Mouse (Mus musculus) MEL (cell line): ENCODE measurements around the gene Mpz. TPM values are rescaled to one million over a fixed set of nuclear protein-coding genes. Genes with fewer than 3 reads are reported as not detected.

Experiments used
- DNase-seq: peaks from one replicate; pipeline ENCODE4 v3.0.0; 2011; ENCODE audit warnings: low read depth, low spot score
- H3K27ac ChIP-seq: 2 replicates; pipeline ENCODE4 v1.5.1; 2012; ENCODE audit warnings: low read depth, mild to moderate bottlenecking, control low read depth, low read length, moderate library complexity; ENCODE audit not compliant: control insufficient read depth
- H3K27me3 ChIP-seq, 2 experiments: fragments of 150-350 bp in 1 of 2; sonication (generic) in 1 of 2; 2 replicates each; pipeline ENCODE4 v1.6.1; 2012; ENCODE audit warnings: low read length in 2 of 2, mild to moderate bottlenecking in 2 of 2, improper control_type of control experiment in 1 of 2, moderate library complexity in 1 of 2; ENCODE audit not compliant: insufficient read depth in 2 of 2, control insufficient read depth in 1 of 2
- H3K36me3 ChIP-seq, 2 experiments: 2 replicates each; pipeline ENCODE4 v1.6.1; 2012 to 2014; ENCODE audit warnings: low read length in 2 of 2, improper control_type of control experiment in 1 of 2, inconsistent platforms in 1 of 2, mild to moderate bottlenecking in 1 of 2; ENCODE audit not compliant: insufficient read depth in 2 of 2, control insufficient read depth in 1 of 2
- H3K4me1 ChIP-seq, 2 experiments: fragments of 150-350 bp in 1 of 2; sonication (generic) in 1 of 2; 2 replicates each; pipeline ENCODE4 v1.6.1; 2012; ENCODE audit warnings: low read length in 2 of 2, improper control_type of control experiment in 1 of 2, mild to moderate bottlenecking in 1 of 2; ENCODE audit not compliant: insufficient read depth in 2 of 2, control insufficient read depth in 1 of 2
- H3K4me3 ChIP-seq, 2 experiments: fragments of 150-350 bp in 1 of 2; sonication (generic) in 1 of 2; 2 replicates each; pipeline ENCODE4 v1.5.1; 2012; ENCODE audit warnings: low read depth in 2 of 2, low read length in 2 of 2, mild to moderate bottlenecking in 2 of 2, moderate library complexity in 2 of 2, control low read depth in 1 of 2, improper control_type of control experiment in 1 of 2; ENCODE audit not compliant: control insufficient read depth in 1 of 2, insufficient read depth in 1 of 2
- H3K79me2 ChIP-seq: 2 replicates; pipeline ENCODE4 v1.6.1; 2012; ENCODE audit warnings: mild to moderate bottlenecking, low read length, moderate library complexity; ENCODE audit not compliant: control insufficient read depth, poor library complexity, insufficient read depth
- H3K9ac ChIP-seq: 2 replicates; pipeline ENCODE4 v1.6.1; 2012; ENCODE audit warnings: low read depth, mild to moderate bottlenecking, control low read depth, low read length, moderate library complexity; ENCODE audit not compliant: control insufficient read depth, poor library complexity, severe bottlenecking
- H3K9me3 ChIP-seq: fragments of 150-350 bp; sonication (generic); replicated peaks from 2 replicates; pipeline ENCODE4 v1.6.1; 2012; ENCODE audit warnings: mild to moderate bottlenecking, low read length, improper control_type of control experiment, moderate library complexity; ENCODE audit not compliant: insufficient read depth
- BHLHE40 ChIP-seq: IDR thresholded peaks from 2 replicates; pipeline ENCODE4 v1.6.1; 2012; ENCODE audit warnings: low read depth, mild to moderate bottlenecking, inconsistent platforms, low read length, improper control_type of control experiment, borderline replicate concordance
- CHD1 ChIP-seq: IDR thresholded peaks from 2 replicates; pipeline ENCODE4 v1.6.1; 2012; ENCODE audit warnings: low read depth, mild to moderate bottlenecking, inconsistent platforms, low read length, improper control_type of control experiment
- CTCF ChIP-seq, 3 experiments: IDR thresholded peaks in 2 of 3; conservative IDR thresholded peaks in 1 of 3; 2 replicates each; pipeline ENCODE4 v1.5.1; 2011 to 2012; ENCODE audit warnings: low read length in 3 of 3, low read depth in 2 of 3, mild to moderate bottlenecking in 2 of 3, improper control_type of control experiment in 1 of 3, inconsistent platforms in 1 of 3, mixed read lengths in 1 of 3, moderate library complexity in 1 of 3; ENCODE audit not compliant: control insufficient read depth in 1 of 3, insufficient read depth in 1 of 3, poor library complexity in 1 of 3, severe bottlenecking in 1 of 3
- E2F4 ChIP-seq: IDR thresholded peaks from 2 replicates; pipeline ENCODE4 v1.6.1; 2011; ENCODE audit warnings: low read depth, low read length, improper control_type of control experiment, borderline replicate concordance
- GATA1 ChIP-seq: IDR thresholded peaks from 2 replicates; pipeline ENCODE4 v1.6.1; 2011; ENCODE audit warnings: low read depth, low read length, improper control_type of control experiment
- HCFC1 ChIP-seq: IDR thresholded peaks from 2 replicates; pipeline ENCODE4 v1.6.1; 2012; ENCODE audit warnings: low read depth, mild to moderate bottlenecking, inconsistent platforms, low read length, improper control_type of control experiment, moderate library complexity
- JUND ChIP-seq: IDR thresholded peaks from 2 replicates; pipeline ENCODE4 v1.6.1; 2011; ENCODE audit warnings: low read depth, mild to moderate bottlenecking, improper control_type of control experiment, low read length
- MAFK ChIP-seq: IDR thresholded peaks from 2 replicates; pipeline ENCODE4 v1.6.1; 2011; ENCODE audit warnings: low read depth, mild to moderate bottlenecking, low read length, improper control_type of control experiment, borderline replicate concordance
- MEF2A ChIP-seq: IDR thresholded peaks from 2 replicates; pipeline ENCODE4 v1.6.1; 2014; ENCODE audit warnings: low read depth, mild to moderate bottlenecking, inconsistent platforms, low read length, improper control_type of control experiment; ENCODE audit not compliant: poor library complexity, insufficient replicate concordance, severe bottlenecking; ENCODE audit errors: extremely low read depth
- MXI1 ChIP-seq: IDR thresholded peaks from 2 replicates; pipeline ENCODE4 v1.6.1; 2011; ENCODE audit warnings: mild to moderate bottlenecking, low read depth, low read length, improper control_type of control experiment
- MYB ChIP-seq: IDR thresholded peaks from 2 replicates; pipeline ENCODE4 v1.6.1; 2011; ENCODE audit warnings: mild to moderate bottlenecking, low read depth, low read length, improper control_type of control experiment
- NRF1 ChIP-seq: IDR thresholded peaks from 2 replicates; pipeline ENCODE4 v1.6.1; 2014; ENCODE audit warnings: low read depth, mild to moderate bottlenecking, inconsistent platforms, low read length, improper control_type of control experiment, moderate library complexity; ENCODE audit not compliant: poor library complexity, insufficient read depth, severe bottlenecking
- POLR2A ChIP-seq, 2 experiments: IDR thresholded peaks; 2 replicates each; pipeline ENCODE4 v1.6.1; 2011 to 2012; ENCODE audit warnings: low read length in 2 of 2, mild to moderate bottlenecking in 2 of 2, control low read depth in 1 of 2, improper control_type of control experiment in 1 of 2, low read depth in 1 of 2, moderate library complexity in 1 of 2; ENCODE audit not compliant: control insufficient read depth in 1 of 2, insufficient read depth in 1 of 2, poor library complexity in 1 of 2
- POLR2AphosphoS5 ChIP-seq: IDR thresholded peaks from 2 replicates; pipeline ENCODE4 v1.6.1; 2012; ENCODE audit warnings: low read depth, borderline replicate concordance, mild to moderate bottlenecking, inconsistent platforms, low read length, moderate library complexity, mixed read lengths
- RAD21 ChIP-seq: IDR thresholded peaks from 2 replicates; pipeline ENCODE4 v1.6.1; 2011; ENCODE audit warnings: mild to moderate bottlenecking, low read depth, low read length, improper control_type of control experiment
- RCOR1 ChIP-seq: IDR thresholded peaks from 2 replicates; pipeline ENCODE4 v1.6.1; 2012; ENCODE audit warnings: low read depth, mild to moderate bottlenecking, inconsistent platforms, low read length, improper control_type of control experiment
- SIN3A ChIP-seq: IDR thresholded peaks from 2 replicates; pipeline ENCODE4 v1.6.1; 2012; ENCODE audit warnings: low read length, improper control_type of control experiment, inconsistent platforms
- TAL1 ChIP-seq: IDR thresholded peaks from 2 replicates; pipeline ENCODE4 v1.6.1; 2012; ENCODE audit warnings: mild to moderate bottlenecking, inconsistent platforms, low read length, moderate library complexity, mixed read lengths
- TBP ChIP-seq: IDR thresholded peaks from 2 replicates; pipeline ENCODE4 v1.8.0; 2011; ENCODE audit warnings: low read depth, low read length, improper control_type of control experiment
- USF2 ChIP-seq, 2 experiments: IDR thresholded peaks; 2 replicates each; pipeline ENCODE4 v1.6.1; 2011 to 2012; ENCODE audit warnings: improper control_type of control experiment in 2 of 2, low read length in 2 of 2, borderline replicate concordance in 1 of 2, inconsistent platforms in 1 of 2, low read depth in 1 of 2, mild to moderate bottlenecking in 1 of 2; ENCODE audit not compliant: insufficient read depth in 1 of 2
- ZC3H11A ChIP-seq: IDR thresholded peaks from 2 replicates; pipeline ENCODE4 v1.6.1; 2012; ENCODE audit warnings: low read depth, mild to moderate bottlenecking, inconsistent platforms, low read length, improper control_type of control experiment
- ZKSCAN1 ChIP-seq: IDR thresholded peaks from 2 replicates; pipeline ENCODE4 v1.6.1; 2012; ENCODE audit warnings: low read depth, mild to moderate bottlenecking, inconsistent platforms, low read length, improper control_type of control experiment, moderate library complexity
- ZMIZ1 ChIP-seq: IDR thresholded peaks from 2 replicates; pipeline ENCODE4 v1.6.1; 2012; ENCODE audit warnings: low read depth, mild to moderate bottlenecking, inconsistent platforms, low read length, improper control_type of control experiment, moderate library complexity
- ZNF384 ChIP-seq: IDR thresholded peaks from 2 replicates; pipeline ENCODE4 v1.6.1; 2012; ENCODE audit warnings: low read depth, mild to moderate bottlenecking, inconsistent platforms, low read length, improper control_type of control experiment
- polyA plus RNA-seq, 2 experiments: library from polyadenylated mRNA; stranded (reverse) in 1 of 2; unstranded in 1 of 2; fragments of >175 nt in 1 of 2; fragments of >200 nt in 1 of 2; gene quantifications; 2 replicates each; pipeline versions ENCODE4 v1.2.1 to v1.2.4; 2012; ENCODE audit warnings: low replicate concordance in 2 of 2, low read depth in 1 of 2; ENCODE audit not compliant: insufficient read length in 2 of 2, insufficient read depth in 1 of 2, missing spikeins in 1 of 2
- total RNA-seq: library from RNA; depleted of rRNA; stranded (reverse); fragments of 300-350 nt; gene quantifications from 2 replicates; pipeline ENCODE4 v1.2.3, GENCODE M21; 2012

The Mpz gene
- total and polyA plus RNA-seq, 3 experiments: 0.28 TPM; not detected in 2

GRCm38 (mm10) chr1:171119405-171119804 is 31.1 kb upstream of the Mpz start:
- H3K27me3 ChIP-seq: no peaks in the 10 kb centered on the region
- H3K9me3 ChIP-seq: no peaks in the 10 kb centered on the region
- no peak overlapping the region for H3K27ac ChIP-seq
- no peak overlapping the region for H3K4me3 ChIP-seq
- no peaks in the 10 kb centered on the region for H3K79me2 ChIP-seq
- no peak for DNase-seq
- H3K36me3 ChIP-seq: peaks cover 0 to 12% of the 10 kb centered on the region in 2 experiments; a peak in 2 of 4 replicates
- no peak for TF ChIP-seq JUND
- no peak for TF ChIP-seq POLR2A (IDR thresholded peaks at IDR 0.05; ENCODE audit: control insufficient read depth in 1 of 2, insufficient read depth in 1 of 2, low read depth in 1 of 2, low read length in 2 of 2, poor library complexity in 1 of 2)
- no peak for TF ChIP-seq ZKSCAN1
- TF ChIP-seq ZMIZ1: no peak
- TF ChIP-seq MXI1: no peak
- TF ChIP-seq MYB: no peak
- TF ChIP-seq RCOR1: no peak
- TF ChIP-seq NRF1: no peak
- no peak for TF ChIP-seq CTCF (IDR thresholded peaks at IDR 0.05 in 2 of 3, conservative IDR thresholded peaks at IDR 0.05 in 1 of 3; ENCODE audit: control insufficient read depth in 1 of 3, insufficient read depth in 1 of 3, low read depth in 2 of 3, low read length in 3 of 3, poor library complexity in 1 of 3, severe bottlenecking in 1 of 3)
- no peak for TF ChIP-seq POLR2AphosphoS5
- no peak for TF ChIP-seq CHD1
- TF ChIP-seq GATA1: no peak
- TF ChIP-seq RAD21: no peak
- TF ChIP-seq MEF2A: no peak
- no peak for TF ChIP-seq USF2 (IDR thresholded peaks at IDR 0.05; ENCODE audit: borderline replicate concordance in 1 of 2, insufficient read depth in 1 of 2, low read depth in 1 of 2, low read length in 2 of 2)
- TF ChIP-seq TBP: no peak
- TF ChIP-seq ZC3H11A: no peak
- H3K4me1 ChIP-seq: peaks cover 9 to 10% of the 10 kb centered on the region in 2 experiments; a peak in 3 of 4 replicates
- H3K9ac ChIP-seq: no peak overlapping the region

- H3K36me3 ChIP-seq: peaks cover 0 to 8% of the 10 kb centered on the region in 2 experiments; a peak in 2 of 4 replicates
Observed at GRCm38 (mm10) chr1:171120893-171121292, 29.6 kb upstream of the Mpz start.

More at GRCm38 (mm10) chr1:171120893-171121292, 29.6 kb upstream of the Mpz start:
- no peaks in the 10 kb centered on the region for H3K9me3 ChIP-seq
- H3K27me3 ChIP-seq: no peaks in the 10 kb centered on the region
- H3K4me3 ChIP-seq: no peak overlapping the region
- no peak for DNase-seq
- no peak overlapping the region for H3K9ac ChIP-seq
- no peaks in the 10 kb centered on the region for H3K79me2 ChIP-seq
- H3K4me1 ChIP-seq: peaks cover 5 to 6% of the 10 kb centered on the region in 2 experiments; a peak in 3 of 4 replicates
- H3K27ac ChIP-seq: no peak overlapping the region
- TF ChIP-seq MAFK (no peak), JUND (no peak), RAD21 (no peak), ZNF384 (no peak), HCFC1 (no peak), USF2 (IDR thresholded peaks at IDR 0.05; ENCODE audit: borderline replicate concordance in 1 of 2, insufficient read depth in 1 of 2, low read depth in 1 of 2, low read length in 2 of 2) (no peak), TAL1 (no peak), GATA1 (no peak), E2F4 (no peak), BHLHE40 (no peak), ZC3H11A (no peak), SIN3A (no peak)
